Mouse (Mus musculus): ENCODE data around the gene Tmprss6.

- TF ChIP-seq TAL1 (IDR thresholded peaks at IDR 0.05; ENCODE audit: low read length) (no peak), GATA1 (IDR thresholded peaks at IDR 0.05; ENCODE audit: low read length) (no peak)
Measured at GRCm38 (mm10) chr15:78470495-78471276, 2.3 kb upstream of the Tmprss6 start.
